Mouse (Mus musculus): ENCODE results near the gene Palb2. TPM values are rescaled to one million over a fixed set of nuclear protein-coding genes. Genes with fewer than 3 reads are reported as not detected.

Palb2 gene
- polyA plus RNA-seq, 1 experiment from 2014 or later, result 5.2 TPM

DNA sequence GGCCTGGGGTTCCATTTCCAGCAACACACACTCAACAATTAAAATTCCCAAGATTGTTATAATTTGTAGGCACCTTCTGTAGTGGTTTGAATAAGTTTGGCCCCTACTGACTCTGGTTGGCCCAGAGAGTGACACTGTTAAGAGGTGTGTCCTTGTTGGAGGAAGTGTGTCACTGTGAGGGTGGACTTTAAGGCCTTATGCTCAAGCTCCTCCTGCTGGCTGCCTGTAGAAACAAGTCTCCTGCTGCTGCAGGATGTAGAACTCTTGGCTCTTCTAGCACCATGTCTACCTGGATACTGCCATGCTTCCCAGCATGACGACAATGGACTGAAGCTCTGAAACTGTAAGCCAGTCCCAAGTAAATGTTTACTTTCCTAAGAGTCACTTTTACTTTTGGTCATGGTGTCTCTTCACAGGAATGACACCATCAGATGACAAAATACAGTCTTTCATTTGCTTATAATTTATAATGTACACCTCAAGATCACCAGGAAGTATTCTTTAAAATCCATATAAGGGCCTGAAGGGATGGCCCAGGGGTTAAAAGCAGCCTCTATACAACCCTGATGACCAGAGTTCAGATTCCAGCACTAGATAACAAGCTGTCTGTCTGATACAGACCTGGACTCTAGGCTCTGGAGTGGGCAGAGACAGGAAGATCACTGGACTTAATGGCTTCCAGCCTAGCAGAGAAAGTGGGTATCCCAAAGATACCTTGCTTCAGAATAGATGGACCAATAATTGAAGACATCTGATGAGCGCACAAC, 38.0 kb downstream of the Palb2 start:
- Histone ChIP-seq H3K36me3 (ENCODE audit: control insufficient read depth, insufficient read depth, low read length) (peaks cover 31% of the 10 kb centered on the region), H3K27ac (replicated peaks) (no peak overlapping the region), H3K4me2 (replicated peaks; ENCODE audit: low read depth) (no peak overlapping the region), H3K9me3 (ENCODE audit: control insufficient read depth, low read length) (no peaks in the 10 kb centered on the region), H3K4me1 (replicated peaks; ENCODE audit: control insufficient read depth, insufficient read depth) (no peaks in the 10 kb centered on the region), H3K4me3 (ENCODE audit: low read depth, low read length) (no peak overlapping the region), H3K27me3 (ENCODE audit: control insufficient read depth, insufficient read depth, low read length) (no peaks in the 10 kb centered on the region), H3K9ac (ENCODE audit: low read length) (no peak overlapping the region)
- ATAC-seq (ENCODE audit: low FRiP score, low TSS enrichment) (0 out of 2 replicates have a peak, but pooled peaks have one; percentile 41), DNase-seq (ENCODE audit: low spot score) (no peak)
- TF ChIP-seq EP300 (optimal IDR thresholded peaks at IDR 0.05) (no peak), CTCF (IDR thresholded peaks at IDR 0.05; ENCODE audit: low read depth) (peak; percentile 51)
- 88% methylated on average over 2 of the region's 2 CpGs for WGBS

DNA sequence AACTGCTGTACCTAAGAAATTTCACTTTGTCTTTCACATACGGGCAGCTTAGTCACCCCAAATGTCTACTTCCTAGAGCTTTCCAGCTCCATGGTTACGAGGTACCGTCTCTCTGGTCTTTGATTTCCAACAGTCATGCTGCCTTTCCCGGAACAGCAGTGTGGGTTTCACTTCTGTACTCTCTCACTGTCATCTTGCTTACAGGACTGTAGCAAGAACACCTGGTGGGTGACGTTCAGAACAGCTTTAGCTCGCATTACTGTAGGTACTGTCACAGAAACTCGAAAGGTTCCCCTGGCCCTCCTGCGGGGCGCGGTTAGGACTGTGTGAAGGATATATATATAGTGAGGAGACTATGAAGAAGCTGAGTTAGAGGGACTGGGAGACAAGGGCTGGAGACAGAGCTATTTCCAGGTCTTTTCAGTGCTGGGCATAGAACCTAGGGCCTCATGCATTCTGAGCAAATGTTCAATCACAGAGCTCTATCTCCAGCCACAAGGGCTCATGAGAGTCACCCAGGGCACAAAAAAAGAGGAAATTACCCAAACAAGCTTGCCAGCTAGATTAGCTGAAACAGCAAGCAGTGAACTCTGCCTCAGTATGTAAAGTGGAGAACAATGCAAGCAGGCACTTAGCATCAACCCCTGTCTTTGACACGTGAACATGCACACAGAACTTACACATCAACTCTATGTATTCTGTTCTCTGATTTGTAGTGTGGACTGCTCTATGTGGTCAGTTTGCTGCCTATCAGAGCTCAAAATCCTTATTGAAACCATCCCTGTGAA, 45.4 kb downstream of the Palb2 start:
- H3K36me3 ChIP-seq (ENCODE audit: control insufficient read depth, insufficient read depth, low read length), result peaks cover 43% of the 10 kb centered on the region
- no peaks in the 10 kb centered on the region for H3K4me1 ChIP-seq (replicated peaks; ENCODE audit: control insufficient read depth, insufficient read depth)
- H3K4me2 ChIP-seq (replicated peaks; ENCODE audit: low read depth), result no peak overlapping the region
- no peak for DNase-seq (ENCODE audit: low spot score)
- no peak for ATAC-seq (ENCODE audit: low FRiP score, low TSS enrichment)
- no peaks in the 10 kb centered on the region for H3K27me3 ChIP-seq (ENCODE audit: control insufficient read depth, insufficient read depth, low read length)
- no peak overlapping the region for H3K27ac ChIP-seq (replicated peaks)
- H3K9me3 ChIP-seq (ENCODE audit: control insufficient read depth, low read length), result no peaks in the 10 kb centered on the region
- no peak for TF ChIP-seq EP300 (optimal IDR thresholded peaks at IDR 0.05)
- TF ChIP-seq CTCF (IDR thresholded peaks at IDR 0.05; ENCODE audit: low read depth), result no peak
- H3K9ac ChIP-seq (ENCODE audit: low read length), result no peak overlapping the region
- H3K4me3 ChIP-seq (ENCODE audit: low read depth, low read length), result no peak overlapping the region
- 83% methylated on average over 11 of the region's 11 CpGs for WGBS

DNA sequence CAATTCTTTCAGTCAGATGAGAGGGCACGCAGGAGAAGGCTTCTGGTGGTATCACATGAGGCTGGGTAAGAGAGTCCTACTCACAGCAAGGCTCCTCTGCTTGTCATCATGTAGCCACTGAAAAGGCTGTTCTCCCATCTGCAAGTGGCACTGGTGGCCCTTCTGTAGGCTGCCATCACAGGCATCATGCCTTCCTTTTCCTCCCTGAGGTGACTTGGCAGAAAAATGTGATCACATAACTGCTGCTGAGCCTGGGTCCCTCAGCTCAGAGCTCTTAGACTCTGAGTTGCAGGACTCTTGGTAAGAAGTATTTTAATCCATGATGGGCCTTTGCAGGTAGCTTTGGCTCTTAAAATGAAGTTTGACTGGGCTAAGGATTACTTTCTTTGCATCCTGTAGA, 51.7 kb downstream of the Palb2 start:
- Histone ChIP-seq H3K9me3 (ENCODE audit: control insufficient read depth, low read length) (no peaks in the 10 kb centered on the region), H3K4me1 (replicated peaks; ENCODE audit: control insufficient read depth, insufficient read depth) (no peaks in the 10 kb centered on the region), H3K27ac (replicated peaks) (no peak overlapping the region), H3K4me3 (ENCODE audit: low read depth, low read length) (no peak overlapping the region), H3K36me3 (ENCODE audit: control insufficient read depth, insufficient read depth, low read length) (peaks cover 32% of the 10 kb centered on the region), H3K9ac (ENCODE audit: low read length) (no peak overlapping the region), H3K4me2 (replicated peaks; ENCODE audit: low read depth) (no peak overlapping the region), H3K27me3 (ENCODE audit: control insufficient read depth, insufficient read depth, low read length) (no peaks in the 10 kb centered on the region)
- DNase-seq (ENCODE audit: low spot score) (no peak), ATAC-seq (ENCODE audit: low FRiP score, low TSS enrichment) (no peak)
- WGBS, result 85% methylated on average over 1 of the region's 1 CpGs
- TF ChIP-seq CTCF (IDR thresholded peaks at IDR 0.05; ENCODE audit: low read depth) (no peak), EP300 (optimal IDR thresholded peaks at IDR 0.05) (no peak)

DNA sequence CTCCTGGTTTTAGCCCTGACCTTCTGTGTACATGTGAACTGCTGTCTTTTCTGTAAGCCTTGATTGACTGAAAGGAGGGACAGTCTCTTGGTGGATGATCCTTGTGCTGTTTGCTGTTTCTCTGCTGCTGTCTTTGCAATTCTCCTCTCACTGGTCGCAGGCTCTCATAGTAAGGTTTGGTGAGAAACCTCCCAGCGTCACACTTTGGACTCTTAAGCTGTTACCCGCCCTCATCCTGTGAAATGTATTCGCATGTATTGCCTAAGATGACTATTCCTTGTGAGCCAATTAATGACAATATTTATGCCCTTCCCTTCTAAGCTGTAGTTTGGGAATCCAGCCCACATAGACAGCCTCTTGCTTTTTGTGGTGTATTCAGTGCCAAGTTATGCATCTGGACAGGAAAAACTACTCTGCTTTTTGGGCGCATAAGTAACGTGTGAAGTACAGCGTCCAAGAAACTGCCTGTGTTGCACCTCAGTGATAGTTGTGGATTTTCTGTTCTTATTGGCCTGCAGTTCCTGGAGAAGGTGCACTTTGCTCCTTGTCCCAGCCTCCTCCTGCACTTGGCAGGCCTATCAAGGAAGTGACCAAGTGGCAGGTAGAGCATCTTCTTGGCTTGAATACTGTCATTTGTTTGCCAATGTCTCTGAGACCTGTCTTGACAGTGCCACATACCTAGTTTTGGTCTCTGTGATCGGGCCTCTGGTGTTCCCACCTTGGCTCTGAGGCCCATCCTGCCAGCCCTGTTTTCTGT, 52.8 kb downstream of the Palb2 start:
- Histone ChIP-seq H3K36me3 (ENCODE audit: control insufficient read depth, insufficient read depth, low read length) (peaks cover 33% of the 10 kb centered on the region), H3K4me1 (replicated peaks; ENCODE audit: control insufficient read depth, insufficient read depth) (no peaks in the 10 kb centered on the region), H3K27me3 (ENCODE audit: control insufficient read depth, insufficient read depth, low read length) (no peaks in the 10 kb centered on the region), H3K4me2 (replicated peaks; ENCODE audit: low read depth) (no peak overlapping the region), H3K9ac (ENCODE audit: low read length) (no peak overlapping the region), H3K27ac (replicated peaks) (peak overlapping the region; percentile 40; the same call in 1 of the 2 replicates), H3K4me3 (ENCODE audit: low read depth, low read length) (no peak overlapping the region), H3K9me3 (ENCODE audit: control insufficient read depth, low read length) (no peaks in the 10 kb centered on the region)
- WGBS, result 74% methylated on average over 8 of the region's 8 CpGs
- ATAC-seq (ENCODE audit: low FRiP score, low TSS enrichment) (no peak; the same call in 1 of the 2 replicates), DNase-seq (ENCODE audit: low spot score) (no peak)
- TF ChIP-seq CTCF (IDR thresholded peaks at IDR 0.05; ENCODE audit: low read depth) (no peak), EP300 (optimal IDR thresholded peaks at IDR 0.05) (no peak)

DNA sequence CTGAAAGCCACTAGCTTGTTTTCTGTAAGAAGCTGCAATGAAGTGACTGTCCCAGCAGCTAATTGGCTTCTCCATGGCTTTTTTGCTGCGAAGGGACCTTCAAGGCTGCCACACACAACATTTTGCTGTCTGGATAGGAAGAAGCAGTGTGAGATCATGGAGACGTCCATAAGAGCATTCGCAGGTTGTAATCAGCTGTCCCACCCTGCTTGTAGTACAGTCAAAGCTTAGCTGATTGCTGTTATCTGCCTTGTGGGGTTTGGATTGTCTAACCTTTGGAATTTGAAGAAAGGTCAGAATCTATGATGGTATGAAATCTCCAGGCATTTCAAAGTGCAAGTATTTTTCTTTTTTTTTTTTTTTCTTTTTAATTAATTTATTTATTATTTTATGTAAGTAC, 58.4 kb downstream of the Palb2 start:
- Histone ChIP-seq H3K36me3 (ENCODE audit: control insufficient read depth, insufficient read depth, low read length) (peaks cover 36% of the 10 kb centered on the region), H3K9ac (ENCODE audit: low read length) (no peak overlapping the region), H3K4me3 (ENCODE audit: low read depth, low read length) (no peak overlapping the region), H3K4me2 (replicated peaks; ENCODE audit: low read depth) (no peak overlapping the region), H3K4me1 (replicated peaks; ENCODE audit: control insufficient read depth, insufficient read depth) (no peaks in the 10 kb centered on the region), H3K9me3 (ENCODE audit: control insufficient read depth, low read length) (no peaks in the 10 kb centered on the region), H3K27ac (replicated peaks) (no peak overlapping the region), H3K27me3 (ENCODE audit: control insufficient read depth, insufficient read depth, low read length) (no peaks in the 10 kb centered on the region)
- DNase-seq (ENCODE audit: low spot score), result no peak
- ATAC-seq (ENCODE audit: low FRiP score, low TSS enrichment), result no peak
- 74% methylated on average over 3 of the region's 3 CpGs for WGBS
- no peak for TF ChIP-seq EP300 (optimal IDR thresholded peaks at IDR 0.05)
- TF ChIP-seq CTCF (IDR thresholded peaks at IDR 0.05; ENCODE audit: low read depth), result no peak
